Mouse (Mus musculus): ENCODE results near the gene Recql5.

The Recql5 gene

DNA sequence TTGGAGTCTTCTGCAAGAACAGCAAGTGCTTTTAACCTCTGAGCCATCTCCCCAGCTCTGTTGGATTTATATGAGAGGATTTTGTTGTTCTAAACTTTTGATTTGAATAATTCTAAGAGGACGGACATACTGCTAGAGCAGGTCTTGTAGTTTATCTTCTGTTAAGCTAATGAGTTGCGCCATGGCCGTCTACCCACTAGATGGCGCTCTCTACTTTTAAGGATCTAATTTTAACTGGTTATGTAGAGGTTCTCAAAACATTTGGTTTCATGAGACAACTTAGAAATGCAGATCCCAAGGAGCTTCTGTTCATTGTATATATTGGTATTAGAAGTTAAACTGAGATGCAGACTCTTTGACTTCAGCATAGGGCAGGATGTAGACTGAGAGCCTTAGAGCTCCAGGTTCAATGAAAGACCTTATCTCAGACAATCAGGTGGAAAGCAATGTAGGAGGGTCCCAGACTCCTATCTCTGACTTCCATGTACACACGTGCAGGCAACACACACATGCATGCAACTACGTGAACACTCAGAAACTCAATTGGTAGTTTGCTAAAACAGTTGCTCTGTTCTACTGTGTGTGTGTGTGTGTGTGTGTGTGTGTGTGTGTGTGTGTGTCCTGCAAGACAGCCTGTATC is 6.5 kb upstream of the Recql5 start:
- in situ Hi-C loops (cut with MseI, MboI) = loop anchor here (5.0 kb wide), 1 partner anchor 57 kb away; no protein-coding TSS in a partner anchor

GRCm38 (mm10) chr11:115933747-115934110 is 452 bp upstream of the Recql5 start:
- in situ Hi-C loops (cut with MseI, MboI) = no loop called here

DNA sequence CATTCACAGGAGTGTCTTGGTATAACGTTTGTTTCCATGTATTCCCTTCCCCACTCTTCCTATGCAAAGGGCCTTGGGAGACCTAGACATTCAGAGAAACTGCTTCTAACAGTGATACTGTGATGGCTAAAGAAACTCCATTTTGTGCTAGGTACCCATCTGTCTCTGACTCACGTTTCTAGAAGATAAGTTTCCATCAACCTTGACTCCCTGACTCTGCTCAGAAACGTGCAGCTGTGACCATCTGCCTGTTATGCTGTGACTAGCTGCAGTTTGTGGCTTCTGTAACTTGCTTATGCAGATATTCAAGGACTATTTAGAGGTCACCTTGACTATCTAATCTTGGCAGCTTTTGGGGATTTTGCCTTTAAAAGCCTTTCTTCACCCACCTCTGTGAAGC is 2.0 kb downstream of the Recql5 start:
- in situ Hi-C loops (cut with MseI, MboI) = no loop called here

- in situ Hi-C loops (cut with MseI, MboI) = no loop called here
Observed at GRCm38 (mm10) chr11:115929818-115930217, 3.5 kb downstream of the Recql5 start.

DNA sequence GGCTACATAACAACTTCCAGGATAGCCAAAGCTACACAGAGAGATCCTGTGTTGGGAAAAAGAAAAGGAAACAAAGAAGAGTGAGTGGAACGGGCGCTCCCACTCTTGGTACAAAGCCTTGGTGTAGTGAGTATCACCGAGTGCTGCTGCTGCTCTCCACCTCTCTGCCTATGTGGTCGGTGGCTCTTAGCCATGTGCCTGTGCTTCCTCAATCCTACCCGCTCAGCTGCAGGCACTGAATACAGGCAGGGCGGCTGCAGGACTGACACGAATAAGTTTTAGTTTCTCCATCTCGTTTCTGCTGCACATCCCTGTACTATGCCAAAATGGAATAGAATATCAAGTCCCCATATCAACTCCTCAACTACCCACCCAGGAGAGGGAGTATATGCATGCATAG is 4.2 kb downstream of the Recql5 start:
- in situ Hi-C loops (cut with MseI, MboI) = no loop called here

DNA sequence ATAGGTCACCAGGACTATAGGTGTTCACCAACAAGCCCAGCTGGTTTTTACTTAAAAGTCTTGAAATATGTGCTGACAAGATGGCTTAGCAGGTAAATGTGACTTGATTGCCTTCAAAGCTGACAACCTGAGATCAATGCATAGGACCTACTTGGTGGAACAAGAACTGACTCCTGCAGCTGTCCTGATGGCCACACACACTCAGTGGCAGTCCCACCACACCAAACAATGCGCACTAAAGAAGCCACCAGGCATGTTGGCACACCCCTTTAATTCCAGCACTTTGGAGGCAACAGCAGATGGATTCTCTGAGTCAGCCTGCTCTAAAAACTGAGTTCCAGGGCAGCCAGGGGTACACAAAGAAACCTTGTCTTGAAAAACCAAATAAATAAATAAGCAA is 11.3 kb downstream of the Recql5 start:
- in situ Hi-C loops (cut with MseI, MboI) = no loop called here

- in situ Hi-C loops (cut with MseI, MboI) = no loop called here
Observed at GRCm38 (mm10) chr11:115920110-115920818, 13.0 kb downstream of the Recql5 start.

GRCm38 (mm10) chr11:115919073-115919472 is 14.2 kb downstream of the Recql5 start:
- in situ Hi-C loops (cut with MseI, MboI) = no loop called here

DNA sequence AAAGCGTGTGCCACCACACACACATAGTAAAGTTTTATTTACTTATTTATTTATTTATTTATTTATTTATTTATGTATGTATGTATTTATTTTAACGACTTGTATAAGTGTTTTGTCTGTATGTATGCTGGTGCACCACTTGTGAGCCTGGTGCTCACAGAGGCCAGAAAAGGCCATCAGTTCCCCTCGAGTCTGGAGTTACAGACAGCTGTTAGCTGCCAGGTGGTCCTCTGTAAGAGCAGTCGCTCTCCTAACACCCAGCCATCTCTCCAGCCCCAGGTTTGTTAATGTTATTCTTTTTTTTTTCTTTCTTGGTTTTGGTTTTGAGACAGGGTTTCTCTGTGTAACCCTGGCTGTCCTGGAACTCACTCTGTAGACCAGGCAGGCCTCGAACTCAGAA is 14.6 kb downstream of the Recql5 start:
- in situ Hi-C loops (cut with MseI, MboI) = no loop called here

- in situ Hi-C loops (cut with MseI, MboI) = no loop called here
Observed at GRCm38 (mm10) chr11:115916579-115916978, 16.7 kb downstream of the Recql5 start.

GRCm38 (mm10) chr11:115911632-115912376 is 21.5 kb downstream of the Recql5 start, which contains the start of gene Smim6:
Smim6 (plus strand) TSS chr11:115912017.
- in situ Hi-C loops (cut with MseI, MboI) = no loop called here

DNA sequence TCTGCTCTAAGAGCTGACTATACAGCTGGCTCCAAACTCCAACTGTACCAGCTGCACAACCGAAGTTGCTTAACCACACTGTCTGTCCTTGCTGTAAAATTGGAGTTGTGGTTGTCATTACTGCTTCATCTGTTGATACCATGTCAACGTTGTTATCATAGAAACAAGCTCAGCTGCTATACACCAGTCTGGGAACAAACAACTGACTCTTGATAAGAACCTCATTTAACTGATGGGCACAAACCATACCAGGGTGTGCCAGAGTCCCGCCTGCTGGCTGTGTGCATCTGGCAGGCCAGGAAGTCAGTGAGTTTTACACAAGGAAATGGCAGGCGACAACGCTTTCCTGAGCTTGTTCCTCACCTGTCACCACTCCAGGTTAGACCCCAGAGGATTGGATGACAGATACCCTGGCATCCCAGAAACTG is 22.1 kb downstream of the Recql5 start:
- in situ Hi-C loops (cut with MseI, MboI) = no loop called here

DNA sequence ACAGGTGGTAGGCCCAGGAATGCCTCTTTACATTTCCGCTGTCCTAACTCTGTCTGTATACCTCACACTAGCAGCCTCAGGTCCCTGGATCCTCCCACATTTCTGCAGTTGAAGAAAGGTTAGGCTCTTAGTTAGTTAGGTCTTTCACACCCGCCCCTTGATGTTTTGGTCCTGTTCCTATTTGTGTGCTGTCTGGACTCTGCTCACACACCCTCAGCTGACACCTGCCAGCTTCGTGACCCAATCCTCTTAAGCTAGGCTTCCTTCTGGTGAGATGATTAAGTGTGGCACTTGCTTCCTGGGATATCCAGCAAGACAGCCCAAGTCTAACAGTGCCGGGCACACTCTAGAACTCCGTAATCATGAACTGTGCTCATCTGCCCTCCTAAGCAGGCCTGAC is 26.8 kb downstream of the Recql5 start:
- in situ Hi-C loops (cut with MseI, MboI) = no loop called here

GRCm38 (mm10) chr11:115906116-115906515 is 27.2 kb downstream of the Recql5 start:
- in situ Hi-C loops (cut with MseI, MboI) = no loop called here

- in situ Hi-C loops (cut with MseI, MboI) = no loop called here
Observed at GRCm38 (mm10) chr11:115904956-115905790, 28.1 kb downstream of the Recql5 start.

DNA sequence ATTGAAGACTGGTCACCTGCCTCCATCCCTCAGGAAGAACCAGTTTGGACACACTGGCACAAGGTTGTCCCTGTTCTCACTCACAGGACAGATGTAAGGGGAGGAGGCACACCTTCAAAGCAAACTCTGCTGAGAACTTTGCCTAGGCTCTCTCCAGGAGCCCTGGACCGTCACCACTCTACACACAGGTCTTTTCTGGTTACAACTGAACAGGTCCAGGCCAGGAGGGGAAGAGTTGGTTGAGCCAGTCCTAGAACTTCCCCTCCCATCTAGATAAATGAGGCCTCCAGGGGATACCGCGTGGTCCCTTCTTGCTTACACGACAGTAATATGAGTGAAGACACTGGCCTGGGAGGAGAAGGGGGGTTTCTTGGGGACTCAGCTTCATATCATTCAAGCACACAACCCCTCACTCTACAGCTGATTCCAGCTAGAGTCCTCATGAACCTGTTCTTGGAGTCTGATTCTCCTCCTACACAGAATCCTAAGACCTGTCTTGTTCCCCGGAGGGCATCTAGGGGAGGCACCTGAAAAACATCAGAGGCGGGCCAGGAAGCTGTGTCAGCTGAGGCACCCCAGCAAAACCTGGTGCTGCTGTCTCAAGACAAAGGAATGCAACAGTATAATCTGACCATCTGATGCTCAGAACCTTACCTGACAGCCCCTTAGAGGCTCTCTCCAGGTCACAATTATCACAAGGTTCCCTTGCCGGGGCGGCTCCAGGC is 28.9 kb downstream of the Recql5 start:
- in situ Hi-C loops (cut with MseI, MboI) = no loop called here

GRCm38 (mm10) chr11:115903384-115904230 is 29.7 kb downstream of the Recql5 start:
- in situ Hi-C loops (cut with MseI, MboI) = no loop called here

DNA sequence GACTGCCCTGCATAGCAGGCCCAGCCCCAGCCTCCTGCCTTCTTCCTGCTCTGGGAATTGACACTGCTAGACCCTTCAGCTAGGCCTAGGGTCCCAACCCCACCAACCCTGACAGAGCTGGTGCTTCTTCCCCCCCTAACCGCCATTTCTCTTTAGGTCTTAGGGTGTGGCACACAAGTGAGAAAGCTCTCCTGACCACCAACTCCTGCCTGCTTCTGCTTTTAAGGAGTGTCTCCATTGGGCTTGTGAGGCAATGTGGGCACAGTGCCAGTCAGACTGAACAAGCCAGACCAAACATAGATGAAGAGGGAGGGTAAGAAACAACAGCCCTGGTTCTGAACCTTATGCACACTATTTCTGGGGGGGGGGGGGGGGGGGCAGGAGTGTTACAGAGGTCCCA is 30.4 kb downstream of the Recql5 start:
- in situ Hi-C loops (cut with MseI, MboI) = no loop called here

DNA sequence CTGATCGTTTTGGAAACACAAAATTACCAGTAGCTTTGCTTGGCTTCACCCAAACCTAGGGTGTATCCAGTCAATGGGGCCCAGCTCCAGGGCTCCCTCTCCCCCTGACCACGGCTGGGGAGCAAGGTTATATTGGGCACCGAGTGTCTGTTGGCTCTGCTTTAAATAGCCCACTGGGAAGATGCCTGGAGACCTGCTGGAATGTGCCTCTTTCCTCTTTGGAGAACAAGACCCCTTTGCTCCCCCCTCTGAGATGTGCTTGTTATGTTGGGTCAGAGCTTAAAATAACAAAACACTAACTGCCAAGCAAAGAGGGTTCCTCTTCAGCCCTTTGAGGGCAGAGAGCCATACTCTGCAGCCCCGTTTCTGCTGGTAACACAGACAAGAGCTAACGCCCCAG is 31.1 kb downstream of the Recql5 start:
- in situ Hi-C loops (cut with MseI, MboI) = no loop called here

Measured in mouse trophoblast stem cell (cell line).